Mouse (Mus musculus) left cerebral cortex, adult 2 months (tissue): ENCODE measurements around the gene Tom1. TPM values are rescaled to one million over a fixed set of nuclear protein-coding genes. Genes with fewer than 3 reads are reported as not detected.
A peak's percentile ranks its signal among the peaks of the same experiment; 100 is the strongest.

Experiments used
- DNase-seq, 2 experiments: peaks; one replicate each; pipeline ENCODE4 v3.0.0; 2021 to 2022; ENCODE audit warnings: low spot score in 2 of 2, mixed read lengths in 1 of 2; ENCODE audit errors: extremely low spot score in 1 of 2
- H3K27ac ChIP-seq: fragments of 200-600 bp; 2 replicates; pipeline ENCODE4 v1.8.1; 2022
- H3K4me3 ChIP-seq: fragments of 200-600 bp; 2 replicates; pipeline ENCODE4 v1.8.1; 2022
- CTCF ChIP-seq: fragments of 200-600 bp; IDR thresholded peaks from 2 replicates; pipeline ENCODE4 v1.8.1; 2022; ENCODE audit warnings: antibody characterized with exemption, mild to moderate bottlenecking, moderate library complexity
- intact Hi-C: fragments of 180-260 bp; cut with DNase I; formaldehyde crosslinking; loops from one replicate; pipeline ENCODE4 v1.15.1; 2025
- total RNA-seq, 2 experiments: library from RNA; stranded (reverse); gene quantifications; 2 replicates each; pipeline ENCODE4 v1.2.3; 2021

The Tom1 gene
- total RNA-seq, 2 experiments from 2014 or later, result 31.4 to 42.2 TPM

- no peak for DNase-seq
- Histone ChIP-seq H3K27ac (no peak overlapping the region), H3K4me3 (no peak overlapping the region)
- intact Hi-C loops, result no loop called here
- no peak for TF ChIP-seq CTCF
These were observed 48.0 kb downstream of the Tom1 start for GRCm38 (mm10) chr8:75081364-75082040.

GRCm38 (mm10) chr8:75082181-75082805 lies 48.8 kb downstream of the Tom1 start:
- no peak for TF ChIP-seq CTCF
- intact Hi-C loops, result no loop called here
- H3K4me3 ChIP-seq, result no peak overlapping the region
- no peak overlapping the region for H3K27ac ChIP-seq
- no peak for DNase-seq

- intact Hi-C loops, result no loop called here
- Histone ChIP-seq H3K27ac (peak overlapping the region; percentile 10; the same call in 1 of the 2 replicates), H3K4me3 (peak overlapping the region; percentile 32; the same call in 1 of the 2 replicates)
- TF ChIP-seq CTCF, result no peak
- peak; percentile 72 to 79 for DNase-seq
These were observed 50.3 kb downstream of the Tom1 start for GRCm38 (mm10) chr8:75083846-75084245.

GRCm38 (mm10) chr8:75084382-75085064 lies 51.0 kb downstream of the Tom1 start:
- H3K27ac ChIP-seq, result no peak overlapping the region
- DNase-seq, result no peak
- no peak for TF ChIP-seq CTCF
- H3K4me3 ChIP-seq, result no peak overlapping the region
- intact Hi-C loops, result no loop called here

- H3K4me3 ChIP-seq, result no peak overlapping the region
- H3K27ac ChIP-seq, result no peak overlapping the region
- TF ChIP-seq CTCF, result no peak
- intact Hi-C loops, result no loop called here
- no peak for DNase-seq
These were observed 52.5 kb downstream of the Tom1 start for GRCm38 (mm10) chr8:75086002-75086401.

GRCm38 (mm10) chr8:75087127-75087526 lies 53.6 kb downstream of the Tom1 start:
- intact Hi-C loops, result no loop called here
- Histone ChIP-seq H3K27ac (no peak overlapping the region), H3K4me3 (no peak overlapping the region)
- TF ChIP-seq CTCF, result no peak
- DNase-seq, result no peak

- no peak; the same call in 1 of the 2 replicates for TF ChIP-seq CTCF
- peak; percentile 60 to 69 for DNase-seq
- intact Hi-C loops, result no loop called here
- Histone ChIP-seq H3K4me3 (no peak overlapping the region), H3K27ac (peak overlapping the region; percentile 67)
These were observed 55.7 kb downstream of the Tom1 start for GRCm38 (mm10) chr8:75088989-75089881.

GRCm38 (mm10) chr8:75090781-75091365 lies 57.4 kb downstream of the Tom1 start:
- no peak for DNase-seq
- intact Hi-C loops, result no loop called here
- H3K4me3 ChIP-seq, result no peak overlapping the region
- TF ChIP-seq CTCF, result no peak
- no peak overlapping the region for H3K27ac ChIP-seq

- no peak; the same call in 1 of the 2 replicates for TF ChIP-seq CTCF
- peak within 1 kb of the TSS; percentile 33; the same call in 1 of the 2 replicates for H3K27ac ChIP-seq
- intact Hi-C loops, result loop anchor here (2.0 kb wide), 1 partner anchor 15 kb away; the partner anchor contains the start of gene Mcm5
- DNase-seq, result peak; percentile 85 to 87
- H3K4me3 ChIP-seq, result peak within 1 kb of the TSS; percentile 54
These were observed 60.1 kb downstream of the Tom1 start, which contains the start of gene Hmox1 for GRCm38 (mm10) chr8:75093399-75094156. Gene Hmox1, plus strand, starts transcription at chr8:75093621.

- TF ChIP-seq CTCF, result no peak
- DNase-seq, result no peak
- Histone ChIP-seq H3K4me3 (no peak overlapping the region), H3K27ac (no peak overlapping the region)
- intact Hi-C loops, result no loop called here
These were observed 69.5 kb downstream of the Tom1 start for GRCm38 (mm10) chr8:75102956-75103355.
